Mouse (Mus musculus) embryonic facial prominence, embryonic 11.5 days (tissue): ENCODE results near the gene Mllt3. TPM values are rescaled to one million over a fixed set of nuclear protein-coding genes. Genes with fewer than 3 reads are reported as not detected.

Experiments
- ATAC-seq: fragments of 200-750 bp; cut with Nextera tagmentation; replicated peaks from 2 replicates; pipeline ENCODE4 v1.8.0; 2017; ENCODE audit warnings: low read depth; ENCODE audit not compliant: insufficient number of reproducible peaks, low FRiP score, low TSS enrichment
- DNase-seq: peaks from one replicate; pipeline ENCODE4 v3.0.0-alpha.2; 2015; ENCODE audit warnings: low spot score
- H3K27ac ChIP-seq: fragments of 300-500 bp; sonication (generic); replicated peaks from 2 replicates; pipeline ENCODE4 v1.5.1; 2014; ENCODE audit warnings: mild to moderate bottlenecking, low read depth, low read length, control low read depth
- H3K27me3 ChIP-seq: fragments of 300-500 bp; sonication (generic); 2 replicates; pipeline ENCODE4 v1.6.1; 2014; ENCODE audit warnings: mild to moderate bottlenecking, low read length, moderate library complexity, mixed read lengths; ENCODE audit not compliant: control insufficient read depth, insufficient read depth
- H3K36me3 ChIP-seq: fragments of 300-500 bp; sonication (generic); replicated peaks from 2 replicates; pipeline ENCODE4 v1.6.1; 2014; ENCODE audit warnings: low read depth, mild to moderate bottlenecking, low read length, moderate library complexity, mixed read lengths; ENCODE audit not compliant: control insufficient read depth, insufficient read depth
- H3K4me1 ChIP-seq: fragments of 300-500 bp; sonication (generic); 2 replicates; pipeline ENCODE4 v1.6.1; 2014; ENCODE audit warnings: low read length, mixed read lengths; ENCODE audit not compliant: control insufficient read depth, insufficient read depth
- H3K4me2 ChIP-seq: fragments of 300-500 bp; sonication (generic); 2 replicates; pipeline ENCODE4 v1.6.1; 2014; ENCODE audit warnings: low read depth, mild to moderate bottlenecking, control low read depth, low read length, moderate library complexity
- H3K4me3 ChIP-seq: fragments of 300-500 bp; sonication (generic); 2 replicates; pipeline ENCODE4 v1.5.1; 2014; ENCODE audit warnings: low read depth, low read length, control low read depth
- H3K9ac ChIP-seq: fragments of 300-500 bp; sonication (generic); replicated peaks from 2 replicates; pipeline ENCODE4 v1.6.1; 2014; ENCODE audit warnings: mild to moderate bottlenecking, control low read depth, low read length
- H3K9me3 ChIP-seq: fragments of 300-500 bp; sonication (generic); replicated peaks from 2 replicates; pipeline ENCODE4 v1.6.1; 2016; ENCODE audit warnings: mild to moderate bottlenecking, low read length, inconsistent platforms, mixed read lengths; ENCODE audit not compliant: control insufficient read depth
- WGBS: fragments of 180-500 bp; shearing (Covaris S2); extraction: QIAGEN DNeasy Blood & Tissue Kit; methylation state at CpG from one replicate; pipeline ENCODE4 v1.1.7; 2014; 5-methylcytosine and 5-hydroxymethylcytosine counted together
- polyA plus RNA-seq: library from polyadenylated mRNA; unstranded; fragments of >200 nt; fragmentation: Nextera tagmentation; extraction: Ambion mirVana; gene quantifications from 2 replicates; pipeline ENCODE4 v1.2.1, GENCODE M21; 2014

Gene Mllt3
- polyA plus RNA-seq, 1 experiment from 2014 or later: 70.4 TPM

- Histone ChIP-seq H3K4me1 (no peaks in the 10 kb centered on the region), H3K27me3 (no peaks in the 10 kb centered on the region), H3K36me3 (no peaks in the 10 kb centered on the region), H3K9me3 (no peaks in the 10 kb centered on the region), H3K9ac (no peak overlapping the region), H3K27ac (no peak overlapping the region), H3K4me3 (no peak overlapping the region), H3K4me2 (no peak overlapping the region)
- no peak for DNase-seq
- WGBS: 97% methylated on average over 3 of the region's 3 CpGs
- ATAC-seq: no peak
Measured at GRCm38 (mm10) chr4:88005801-88006200, 27.4 kb downstream of the Mllt3 start.

- Histone ChIP-seq H3K27me3 (no peaks in the 10 kb centered on the region), H3K36me3 (no peaks in the 10 kb centered on the region), H3K4me1 (no peaks in the 10 kb centered on the region), H3K4me3 (no peak overlapping the region), H3K27ac (no peak overlapping the region), H3K9ac (no peak overlapping the region), H3K9me3 (no peaks in the 10 kb centered on the region), H3K4me2 (no peak overlapping the region)
- DNase-seq (no peak), ATAC-seq (no peak)
- 85% methylated on average over 9 of the region's 9 CpGs for WGBS
Measured at GRCm38 (mm10) chr4:88003159-88003948, 29.8 kb downstream of the Mllt3 start.

GRCm38 (mm10) chr4:87991710-87992109, 41.5 kb downstream of the Mllt3 start:
- WGBS: 71% methylated on average over 5 of the region's 5 CpGs
- H3K4me3 ChIP-seq: no peak overlapping the region
- no peak overlapping the region for H3K4me2 ChIP-seq
- DNase-seq (no peak), ATAC-seq (no peak)
- H3K36me3 ChIP-seq: no peaks in the 10 kb centered on the region
- no peaks in the 10 kb centered on the region for H3K27me3 ChIP-seq
- no peak overlapping the region for H3K27ac ChIP-seq
- no peaks in the 10 kb centered on the region for H3K9me3 ChIP-seq
- H3K4me1 ChIP-seq: no peaks in the 10 kb centered on the region
- H3K9ac ChIP-seq: no peak overlapping the region

GRCm38 (mm10) chr4:87990940-87991339, 42.2 kb downstream of the Mllt3 start:
- no peak for DNase-seq
- no peak overlapping the region for H3K27ac ChIP-seq
- no peaks in the 10 kb centered on the region for H3K36me3 ChIP-seq
- H3K4me1 ChIP-seq: no peaks in the 10 kb centered on the region
- no peak overlapping the region for H3K4me2 ChIP-seq
- no peak for ATAC-seq
- WGBS: 70% methylated on average over 5 of the region's 5 CpGs
- H3K27me3 ChIP-seq: no peaks in the 10 kb centered on the region
- no peak overlapping the region for H3K4me3 ChIP-seq
- H3K9ac ChIP-seq: no peak overlapping the region
- H3K9me3 ChIP-seq: no peaks in the 10 kb centered on the region

GRCm38 (mm10) chr4:87985281-87985680, 47.9 kb downstream of the Mllt3 start:
- Histone ChIP-seq H3K4me1 (peaks cover 3% of the 10 kb centered on the region), H3K9ac (no peak overlapping the region), H3K27me3 (no peaks in the 10 kb centered on the region), H3K9me3 (no peaks in the 10 kb centered on the region), H3K4me2 (no peak overlapping the region), H3K36me3 (no peaks in the 10 kb centered on the region), H3K27ac (no peak overlapping the region), H3K4me3 (no peak overlapping the region)
- WGBS: 55% methylated on average over 4 of the region's 4 CpGs
- ATAC-seq (no peak), DNase-seq (no peak)

- H3K4me1 ChIP-seq: peaks cover 3% of the 10 kb centered on the region
- no peak overlapping the region for H3K4me3 ChIP-seq
- H3K27ac ChIP-seq: no peak overlapping the region
- ATAC-seq: no peak
- H3K27me3 ChIP-seq: no peaks in the 10 kb centered on the region
- no peak overlapping the region for H3K4me2 ChIP-seq
- 28% methylated on average over 3 of the region's 3 CpGs for WGBS
- H3K9me3 ChIP-seq: no peaks in the 10 kb centered on the region
- DNase-seq: peak; percentile 31
- no peak overlapping the region for H3K9ac ChIP-seq
- no peaks in the 10 kb centered on the region for H3K36me3 ChIP-seq
Measured at GRCm38 (mm10) chr4:87984589-87984988, 48.6 kb downstream of the Mllt3 start.

GRCm38 (mm10) chr4:87984091-87984490, 49.1 kb downstream of the Mllt3 start:
- Histone ChIP-seq H3K4me1 (peaks cover 3% of the 10 kb centered on the region), H3K9ac (no peak overlapping the region), H3K27ac (no peak overlapping the region), H3K9me3 (no peaks in the 10 kb centered on the region), H3K4me3 (no peak overlapping the region), H3K36me3 (no peaks in the 10 kb centered on the region), H3K4me2 (no peak overlapping the region), H3K27me3 (no peaks in the 10 kb centered on the region)
- ATAC-seq (no peak), DNase-seq (no peak)
- 59% methylated on average over 5 of the region's 5 CpGs for WGBS

GRCm38 (mm10) chr4:87982578-87982977, 50.6 kb downstream of the Mllt3 start:
- Histone ChIP-seq H3K4me2 (no peak overlapping the region), H3K9ac (no peak overlapping the region), H3K27ac (no peak overlapping the region), H3K4me1 (peaks cover 3% of the 10 kb centered on the region), H3K9me3 (no peaks in the 10 kb centered on the region), H3K27me3 (no peaks in the 10 kb centered on the region), H3K4me3 (no peak overlapping the region), H3K36me3 (no peaks in the 10 kb centered on the region)
- 59% methylated on average over 5 of the region's 5 CpGs for WGBS
- DNase-seq: no peak
- no peak for ATAC-seq
